Mouse (Mus musculus): Measurements from ENCODE around the gene Rflna. TPM values are rescaled to one million over a fixed set of nuclear protein-coding genes. Genes with fewer than 3 reads are reported as not detected.

Gene Rflna
- polyA plus RNA-seq, 1 experiment, result 0.61 TPM

- no peak overlapping the region for H3K4me3 ChIP-seq (replicated peaks; ENCODE audit: insufficient read depth, low read depth, low read length)
- H3K27me3 ChIP-seq (ENCODE audit: control insufficient read depth, insufficient read depth, low read length), result no peaks in the 10 kb centered on the region
- DNase-seq, result no peak
- H3K27ac ChIP-seq (ENCODE audit: insufficient read depth, low read length), result no peak overlapping the region
- no peaks in the 10 kb centered on the region; the same call in 1 of the 2 replicates for H3K4me1 ChIP-seq (ENCODE audit: control insufficient read depth, insufficient read depth, low read length)
- WGBS, result 39% methylated on average over 11 of the region's 11 CpGs
- TF ChIP-seq POLR2A (IDR thresholded peaks at IDR 0.05; ENCODE audit: borderline replicate concordance, insufficient read depth, low read length) (no peak), CTCF (IDR thresholded peaks at IDR 0.05; ENCODE audit: borderline replicate concordance, insufficient read depth, low read depth, low read length) (no peak)
These were observed 10.1 kb upstream of the Rflna start for GRCm38 (mm10) chr5:124992891-124993290.

GRCm38 (mm10) chr5:124996816-124997215 is 6.2 kb upstream of the Rflna start:
- Histone ChIP-seq H3K4me1 (ENCODE audit: control insufficient read depth, insufficient read depth, low read length) (no peaks in the 10 kb centered on the region; the same call in 1 of the 2 replicates), H3K4me3 (replicated peaks; ENCODE audit: insufficient read depth, low read depth, low read length) (no peak overlapping the region), H3K27me3 (ENCODE audit: control insufficient read depth, insufficient read depth, low read length) (no peaks in the 10 kb centered on the region), H3K27ac (ENCODE audit: insufficient read depth, low read length) (no peak overlapping the region)
- WGBS, result 47% methylated on average over 6 of the region's 6 CpGs
- no peak for TF ChIP-seq POLR2A (IDR thresholded peaks at IDR 0.05; ENCODE audit: borderline replicate concordance, insufficient read depth, low read length)
- no peak for TF ChIP-seq CTCF (IDR thresholded peaks at IDR 0.05; ENCODE audit: borderline replicate concordance, insufficient read depth, low read depth, low read length)
- DNase-seq, result no peak

GRCm38 (mm10) chr5:124997913-124998312 is 5.1 kb upstream of the Rflna start:
- H3K27ac ChIP-seq (ENCODE audit: insufficient read depth, low read length), result no peak overlapping the region
- H3K27me3 ChIP-seq (ENCODE audit: control insufficient read depth, insufficient read depth, low read length), result no peaks in the 10 kb centered on the region
- no peaks in the 10 kb centered on the region; the same call in 1 of the 2 replicates for H3K4me1 ChIP-seq (ENCODE audit: control insufficient read depth, insufficient read depth, low read length)
- no peak overlapping the region for H3K4me3 ChIP-seq (replicated peaks; ENCODE audit: insufficient read depth, low read depth, low read length)
- WGBS, result 91% methylated on average over 4 of the region's 4 CpGs
- no peak for TF ChIP-seq CTCF (IDR thresholded peaks at IDR 0.05; ENCODE audit: borderline replicate concordance, insufficient read depth, low read depth, low read length)
- no peak for TF ChIP-seq POLR2A (IDR thresholded peaks at IDR 0.05; ENCODE audit: borderline replicate concordance, insufficient read depth, low read length)
- no peak for DNase-seq

- Histone ChIP-seq H3K4me1 (ENCODE audit: control insufficient read depth, insufficient read depth, low read length) (no peaks in the 10 kb centered on the region), H3K27me3 (ENCODE audit: control insufficient read depth, insufficient read depth, low read length) (peaks cover 1% of the 10 kb centered on the region; the same call in 1 of the 2 replicates), H3K27ac (ENCODE audit: insufficient read depth, low read length) (no peak overlapping the region), H3K4me3 (replicated peaks; ENCODE audit: insufficient read depth, low read depth, low read length) (no peak overlapping the region)
- 95% methylated on average over 10 of the region's 10 CpGs for WGBS
- no peak for TF ChIP-seq POLR2A (IDR thresholded peaks at IDR 0.05; ENCODE audit: borderline replicate concordance, insufficient read depth, low read length)
- TF ChIP-seq CTCF (IDR thresholded peaks at IDR 0.05; ENCODE audit: borderline replicate concordance, insufficient read depth, low read depth, low read length), result no peak
- no peak for DNase-seq
These were observed 2.2 kb upstream of the Rflna start for GRCm38 (mm10) chr5:125000756-125001250.

- TF ChIP-seq POLR2A (IDR thresholded peaks at IDR 0.05; ENCODE audit: borderline replicate concordance, insufficient read depth, low read length) (no peak), CTCF (IDR thresholded peaks at IDR 0.05; ENCODE audit: borderline replicate concordance, insufficient read depth, low read depth, low read length) (no peak)
- Histone ChIP-seq H3K27me3 (ENCODE audit: control insufficient read depth, insufficient read depth, low read length) (peaks cover 1% of the 10 kb centered on the region; the same call in 1 of the 2 replicates), H3K27ac (ENCODE audit: insufficient read depth, low read length) (no peak overlapping the region), H3K4me3 (replicated peaks; ENCODE audit: insufficient read depth, low read depth, low read length) (no peak overlapping the region), H3K4me1 (ENCODE audit: control insufficient read depth, insufficient read depth, low read length) (no peaks in the 10 kb centered on the region)
- no peak for DNase-seq
- WGBS, result 19% methylated on average over 15 of the region's 15 CpGs
These were observed 843 bp downstream of the Rflna start for GRCm38 (mm10) chr5:125003873-125004255.

- H3K4me1 ChIP-seq (ENCODE audit: control insufficient read depth, insufficient read depth, low read length), result peaks cover under 1% of the 10 kb centered on the region; the same call in 1 of the 2 replicates
- no peak for DNase-seq
- no peak for TF ChIP-seq CTCF (IDR thresholded peaks at IDR 0.05; ENCODE audit: borderline replicate concordance, insufficient read depth, low read depth, low read length)
- no peak for TF ChIP-seq POLR2A (IDR thresholded peaks at IDR 0.05; ENCODE audit: borderline replicate concordance, insufficient read depth, low read length)
These were observed 3.0 kb downstream of the Rflna start for GRCm38 (mm10) chr5:125005871-125006652.

GRCm38 (mm10) chr5:125006896-125007295 is 3.9 kb downstream of the Rflna start:
- 14% methylated on average over 5 of the region's 5 CpGs for WGBS
- Histone ChIP-seq H3K4me1 (ENCODE audit: control insufficient read depth, insufficient read depth, low read length) (peaks cover 9% of the 10 kb centered on the region), H3K27ac (ENCODE audit: insufficient read depth, low read length) (no peak overlapping the region), H3K4me3 (replicated peaks; ENCODE audit: insufficient read depth, low read depth, low read length) (no peak overlapping the region), H3K27me3 (ENCODE audit: control insufficient read depth, insufficient read depth, low read length) (peaks cover 1% of the 10 kb centered on the region; the same call in 1 of the 2 replicates)
- TF ChIP-seq POLR2A (IDR thresholded peaks at IDR 0.05; ENCODE audit: borderline replicate concordance, insufficient read depth, low read length), result no peak
- no peak for TF ChIP-seq CTCF (IDR thresholded peaks at IDR 0.05; ENCODE audit: borderline replicate concordance, insufficient read depth, low read depth, low read length)
- DNase-seq, result no peak

More at GRCm38 (mm10) chr5:125005871-125006652, 3.0 kb downstream of the Rflna start:
- H3K4me3 ChIP-seq (replicated peaks; ENCODE audit: insufficient read depth, low read depth, low read length), result no peak overlapping the region
- no peak overlapping the region for H3K27ac ChIP-seq (ENCODE audit: insufficient read depth, low read length)
- 20% methylated on average over 9 of the region's 9 CpGs for WGBS
- H3K27me3 ChIP-seq (ENCODE audit: control insufficient read depth, insufficient read depth, low read length), result peaks cover 1% of the 10 kb centered on the region; the same call in 1 of the 2 replicates

- TF ChIP-seq CTCF (IDR thresholded peaks at IDR 0.05; ENCODE audit: borderline replicate concordance, insufficient read depth, low read depth, low read length) (no peak), POLR2A (IDR thresholded peaks at IDR 0.05; ENCODE audit: borderline replicate concordance, insufficient read depth, low read length) (no peak)
- WGBS, result 58% methylated on average over 24 of the region's 24 CpGs
These were observed 8.1 kb downstream of the Rflna start for GRCm38 (mm10) chr5:125011166-125011565.

More at GRCm38 (mm10) chr5:125011166-125011565, 8.1 kb downstream of the Rflna start:
- Histone ChIP-seq H3K4me1 (ENCODE audit: control insufficient read depth, insufficient read depth, low read length) (peaks cover 29% of the 10 kb centered on the region), H3K27me3 (ENCODE audit: control insufficient read depth, insufficient read depth, low read length) (no peaks in the 10 kb centered on the region), H3K4me3 (replicated peaks; ENCODE audit: insufficient read depth, low read depth, low read length) (no peak overlapping the region), H3K27ac (ENCODE audit: insufficient read depth, low read length) (no peak overlapping the region)
- DNase-seq, result peak in 1 of 2 experiments; percentile 24
